Mouse (Mus musculus) cerebellum, adult 2 months (tissue): ENCODE measurements around the gene Gsc2.

ENCODE experiments used
- CTCF ChIP-seq: fragments of 200-500 bp; IDR thresholded peaks from 2 replicates; pipeline ENCODE4 v1.5.1; 2011; ENCODE audit warnings: low read depth, mild to moderate bottlenecking, control low read depth, low read length, moderate library complexity, borderline replicate concordance; ENCODE audit not compliant: insufficient read depth
- POLR2A ChIP-seq: fragments of 200-500 bp; IDR thresholded peaks from 2 replicates; pipeline ENCODE4 v1.6.1; 2011; ENCODE audit warnings: low read length, control low read depth, borderline replicate concordance; ENCODE audit not compliant: insufficient read depth

- TF ChIP-seq CTCF (peak; percentile 62), POLR2A (peak; percentile 98)
Observed at GRCm38 (mm10) chr16:17921325-17922162, 6.7 kb upstream of the Gsc2 start.
